Mouse (Mus musculus) kidney, adult 2 months (tissue): ENCODE results near the gene Fndc7.

Source experiments
- CTCF ChIP-seq: fragments of 200-500 bp; conservative IDR thresholded peaks from 2 replicates; pipeline ENCODE4 v1.5.1; 2011; ENCODE audit warnings: low read depth, mild to moderate bottlenecking, control low read depth, low read length, moderate library complexity, mixed read lengths; ENCODE audit not compliant: insufficient read depth, insufficient read length
- POLR2A ChIP-seq: fragments of 200-500 bp; IDR thresholded peaks from one replicate; pipeline ENCODE4 v1.6.1; 2011; ENCODE audit warnings: low read depth, low read length, control low read depth

GRCm38 (mm10) chr3:108883067-108883466, 6.7 kb downstream of the Fndc7 start:
- TF ChIP-seq CTCF (no peak), POLR2A (no peak)
